Mouse (Mus musculus) embryonic facial prominence, embryonic 10.5 days (tissue): ENCODE data around the gene Lrsam1. TPM values are rescaled to one million over a fixed set of nuclear protein-coding genes. Genes with fewer than 3 reads are reported as not detected.

Experiments used
- DNase-seq: peaks from one replicate; pipeline ENCODE4 v3.0.0-alpha.2; 2017; ENCODE audit warnings: low spot score
- H3K27ac ChIP-seq: fragments of 300-500 bp; sonication (generic); replicated peaks from 2 replicates; pipeline ENCODE4 v1.5.1; 2016; ENCODE audit warnings: mild to moderate bottlenecking
- H3K27me3 ChIP-seq: fragments of 300-500 bp; sonication (generic); replicated peaks from 2 replicates; pipeline ENCODE4 v1.6.1; 2016; ENCODE audit warnings: low read depth, mild to moderate bottlenecking; ENCODE audit not compliant: poor library complexity, severe bottlenecking
- H3K36me3 ChIP-seq: fragments of 300-500 bp; sonication (generic); replicated peaks from 2 replicates; pipeline ENCODE4 v1.6.1; 2016; ENCODE audit warnings: mild to moderate bottlenecking, moderate library complexity
- H3K4me1 ChIP-seq: fragments of 300-500 bp; sonication (generic); 2 replicates; pipeline ENCODE4 v1.6.1; 2016
- H3K4me3 ChIP-seq: fragments of 300-500 bp; sonication (generic); 2 replicates; pipeline ENCODE4 v1.5.1; 2016; ENCODE audit warnings: mild to moderate bottlenecking, moderate library complexity
- H3K9me3 ChIP-seq: fragments of 300-500 bp; sonication (generic); 2 replicates; pipeline ENCODE4 v1.6.1; 2016; ENCODE audit warnings: mild to moderate bottlenecking
- WGBS: fragments of 180-500 bp; shearing (Covaris S2); methylation state at CpG from one replicate; pipeline ENCODE4 v1.1.7; 2016; 5-methylcytosine and 5-hydroxymethylcytosine counted together
- polyA plus RNA-seq: library from polyadenylated mRNA; unstranded; fragments of >200 nt; fragmentation: Nextera tagmentation; extraction: Ambion mirVana; gene quantifications from 2 replicates; pipeline ENCODE4 v1.2.1, GENCODE M21; 2016

Gene Lrsam1
- polyA plus RNA-seq, 1 experiment from 2014 or later, result 8.9 TPM

GRCm38 (mm10) chr2:32896507-32897147 lies 64.8 kb downstream of the Lrsam1 start:
- Histone ChIP-seq H3K9me3 (no peaks in the 10 kb centered on the region), H3K4me1 (peaks cover 50% of the 10 kb centered on the region), H3K27me3 (no peaks in the 10 kb centered on the region), H3K27ac (no peak overlapping the region; the same call in 1 of the 2 replicates), H3K36me3 (peaks cover 26% of the 10 kb centered on the region), H3K4me3 (no peak overlapping the region)
- 52% methylated on average over 10 of the region's 10 CpGs for WGBS
- no peak for DNase-seq

- Histone ChIP-seq H3K36me3 (peaks cover 26% of the 10 kb centered on the region), H3K4me3 (no peak overlapping the region), H3K9me3 (no peaks in the 10 kb centered on the region), H3K4me1 (peaks cover 59% of the 10 kb centered on the region), H3K27me3 (no peaks in the 10 kb centered on the region), H3K27ac (no peak overlapping the region)
- no peak for DNase-seq
- WGBS, result 44% methylated on average over 8 of the region's 8 CpGs
Observed at GRCm38 (mm10) chr2:32895606-32896106, 65.8 kb downstream of the Lrsam1 start.

- no peaks in the 10 kb centered on the region for H3K9me3 ChIP-seq
- H3K36me3 ChIP-seq, result peaks cover 26% of the 10 kb centered on the region
- 84% methylated on average over 2 of the region's 2 CpGs for WGBS
- no peak for DNase-seq
- peaks cover 70% of the 10 kb centered on the region for H3K4me1 ChIP-seq
- no peak overlapping the region for H3K27ac ChIP-seq
- no peak overlapping the region for H3K4me3 ChIP-seq
- H3K27me3 ChIP-seq, result no peaks in the 10 kb centered on the region
Observed at GRCm38 (mm10) chr2:32894097-32894496, 67.3 kb downstream of the Lrsam1 start.

- no peak overlapping the region for H3K4me3 ChIP-seq
- H3K27me3 ChIP-seq, result no peaks in the 10 kb centered on the region
- 92% methylated on average over 14 of the region's 14 CpGs for WGBS
- no peak overlapping the region for H3K27ac ChIP-seq
- H3K36me3 ChIP-seq, result peaks cover 26% of the 10 kb centered on the region
- H3K9me3 ChIP-seq, result no peaks in the 10 kb centered on the region
- DNase-seq, result no peak
- peaks cover 77% of the 10 kb centered on the region for H3K4me1 ChIP-seq
Observed at GRCm38 (mm10) chr2:32892490-32892889, 68.9 kb downstream of the Lrsam1 start.

- Histone ChIP-seq H3K9me3 (no peaks in the 10 kb centered on the region), H3K4me3 (no peak overlapping the region), H3K27me3 (no peaks in the 10 kb centered on the region), H3K36me3 (peaks cover 26% of the 10 kb centered on the region), H3K4me1 (peaks cover 72% of the 10 kb centered on the region), H3K27ac (peak overlapping the region; percentile 59; the same call in 1 of the 2 replicates)
- no peak for DNase-seq
- 73% methylated on average over 9 of the region's 9 CpGs for WGBS
Observed at GRCm38 (mm10) chr2:32891278-32891677, 70.1 kb downstream of the Lrsam1 start.

GRCm38 (mm10) chr2:32890280-32890679 lies 71.1 kb downstream of the Lrsam1 start:
- no peaks in the 10 kb centered on the region for H3K9me3 ChIP-seq
- H3K4me1 ChIP-seq, result peaks cover 69% of the 10 kb centered on the region
- no peaks in the 10 kb centered on the region for H3K27me3 ChIP-seq
- H3K36me3 ChIP-seq, result peaks cover 26% of the 10 kb centered on the region
- peak overlapping the region; percentile 90; the same call in 1 of the 2 replicates for H3K27ac ChIP-seq
- no peak for DNase-seq
- WGBS, result 79% methylated on average over 3 of the region's 3 CpGs
- no peak overlapping the region for H3K4me3 ChIP-seq

GRCm38 (mm10) chr2:32888551-32888950 lies 72.9 kb downstream of the Lrsam1 start:
- Histone ChIP-seq H3K27ac (peak overlapping the region; percentile 90), H3K4me3 (peak overlapping the region; percentile 35), H3K4me1 (peaks cover 74% of the 10 kb centered on the region), H3K27me3 (no peaks in the 10 kb centered on the region), H3K9me3 (no peaks in the 10 kb centered on the region), H3K36me3 (peaks cover 14% of the 10 kb centered on the region)
- 24% methylated on average over 3 of the region's 3 CpGs for WGBS
- peak; percentile 71 for DNase-seq

GRCm38 (mm10) chr2:32888029-32888428 lies 73.4 kb downstream of the Lrsam1 start:
- DNase-seq, result peak; percentile 65
- H3K36me3 ChIP-seq, result peaks cover 13% of the 10 kb centered on the region
- H3K27ac ChIP-seq, result peak overlapping the region; percentile 90
- WGBS, result 20% methylated on average over 9 of the region's 9 CpGs
- no peaks in the 10 kb centered on the region for H3K9me3 ChIP-seq
- no peaks in the 10 kb centered on the region for H3K27me3 ChIP-seq
- H3K4me3 ChIP-seq, result peak overlapping the region; percentile 35
- H3K4me1 ChIP-seq, result peaks cover 78% of the 10 kb centered on the region

- Histone ChIP-seq H3K27me3 (no peaks in the 10 kb centered on the region), H3K4me3 (peak overlapping the region; percentile 17; the same call in 1 of the 2 replicates), H3K36me3 (peaks cover 5% of the 10 kb centered on the region; the same call in 1 of the 2 replicates), H3K9me3 (no peaks in the 10 kb centered on the region), H3K27ac (peak overlapping the region; percentile 71), H3K4me1 (peaks cover 92% of the 10 kb centered on the region)
- peak; percentile 54 for DNase-seq
- 25% methylated on average over 7 of the region's 7 CpGs for WGBS
Observed at GRCm38 (mm10) chr2:32884745-32885144, 76.7 kb downstream of the Lrsam1 start.

- 49% methylated on average over 16 of the region's 21 CpGs for WGBS
- DNase-seq, result peak; percentile 39
- 0 out of 2 replicates have a peak overlapping the region, but pooled peaks have one; percentile 14 for H3K4me3 ChIP-seq
- H3K36me3 ChIP-seq, result peaks cover 5% of the 10 kb centered on the region; the same call in 1 of the 2 replicates
- H3K27me3 ChIP-seq, result no peaks in the 10 kb centered on the region
- peaks cover 92% of the 10 kb centered on the region for H3K4me1 ChIP-seq
- H3K27ac ChIP-seq, result peak overlapping the region; percentile 71
- no peaks in the 10 kb centered on the region for H3K9me3 ChIP-seq
Observed at GRCm38 (mm10) chr2:32882283-32883043, 79.0 kb downstream of the Lrsam1 start.

- H3K4me3 ChIP-seq, result 0 out of 2 replicates have a peak overlapping the region, but pooled peaks have one; percentile 8
- 40% methylated on average over 3 of the region's 3 CpGs for WGBS
- peaks cover 5% of the 10 kb centered on the region; the same call in 1 of the 2 replicates for H3K36me3 ChIP-seq
- H3K9me3 ChIP-seq, result no peaks in the 10 kb centered on the region
- H3K27ac ChIP-seq, result peak overlapping the region; percentile 75
- no peaks in the 10 kb centered on the region for H3K27me3 ChIP-seq
- peaks cover 93% of the 10 kb centered on the region for H3K4me1 ChIP-seq
- DNase-seq, result no peak
Observed at GRCm38 (mm10) chr2:32881723-32882122, 79.7 kb downstream of the Lrsam1 start.

GRCm38 (mm10) chr2:32881054-32881453 lies 80.4 kb downstream of the Lrsam1 start:
- peak overlapping the region; percentile 75 for H3K27ac ChIP-seq
- H3K4me1 ChIP-seq, result peaks cover 96% of the 10 kb centered on the region
- peaks cover 5% of the 10 kb centered on the region; the same call in 1 of the 2 replicates for H3K36me3 ChIP-seq
- peak; percentile 34 for DNase-seq
- WGBS, result 21% methylated on average over 6 of the region's 6 CpGs
- H3K4me3 ChIP-seq, result peak overlapping the region; percentile 8
- H3K27me3 ChIP-seq, result no peaks in the 10 kb centered on the region
- H3K9me3 ChIP-seq, result no peaks in the 10 kb centered on the region
